Mouse (Mus musculus) kidney, embryonic 15.5 days (tissue): ENCODE measurements at regions not wholly inside any gene's neighbourhood (a gene's known extent, or its start where the extent isn't known, plus 50 kb on each side); places are given as distances from the start of the nearest gene placed in this dataset.
A peak's percentile ranks its signal among the peaks of the same experiment; 100 is the strongest.
"Not testable (repeated sequence)": the region's sequence is repeated elsewhere in the genome, so short reads cannot be mapped to it uniquely, and the experiment has no call there.

Source experiments
- ATAC-seq: fragments of 200-750 bp; cut with Nextera tagmentation; replicated peaks from 2 replicates; pipeline ENCODE4 v1.8.0; 2017; ENCODE audit warnings: moderate TSS enrichment; ENCODE audit not compliant: low FRiP score
- H3K27ac ChIP-seq: fragments of 300-500 bp; sonication (generic); 2 replicates; pipeline ENCODE4 v1.5.1; 2015; ENCODE audit warnings: mild to moderate bottlenecking, inconsistent platforms
- H3K27me3 ChIP-seq: fragments of 300-500 bp; sonication (generic); 2 replicates; pipeline ENCODE4 v1.6.1; 2015; ENCODE audit warnings: inconsistent platforms
- H3K36me3 ChIP-seq: fragments of 300-500 bp; sonication (generic); 2 replicates; pipeline ENCODE4 v1.6.1; 2015; ENCODE audit warnings: inconsistent platforms
- H3K4me1 ChIP-seq: fragments of 300-500 bp; sonication (generic); 2 replicates; pipeline ENCODE4 v1.6.1; 2015; ENCODE audit warnings: inconsistent platforms
- H3K4me2 ChIP-seq: fragments of 300-500 bp; sonication (generic); 2 replicates; pipeline ENCODE4 v1.6.1; 2015; ENCODE audit warnings: moderate library complexity, mild to moderate bottlenecking, inconsistent platforms
- H3K4me3 ChIP-seq: fragments of 300-500 bp; sonication (generic); replicated peaks from 2 replicates; pipeline ENCODE4 v1.5.1; 2015; ENCODE audit warnings: mild to moderate bottlenecking, inconsistent platforms
- H3K9ac ChIP-seq: fragments of 300-500 bp; sonication (generic); 2 replicates; pipeline ENCODE4 v1.6.1; 2015; ENCODE audit warnings: mild to moderate bottlenecking, inconsistent platforms
- H3K9me3 ChIP-seq: fragments of 300-500 bp; sonication (generic); replicated peaks from 2 replicates; pipeline ENCODE4 v1.6.1; 2016; ENCODE audit warnings: inconsistent platforms
- WGBS: fragments of 180-500 bp; shearing (Covaris S2); methylation state at CpG from one replicate; pipeline ENCODE4 v1.1.7; 2015; ENCODE audit warnings: mixed read lengths; 5-methylcytosine and 5-hydroxymethylcytosine counted together

- Histone ChIP-seq H3K27me3 (no peaks in the 10 kb centered on the region), H3K4me3 (no peak overlapping the region), H3K27ac (no peak overlapping the region), H3K36me3 (no peaks in the 10 kb centered on the region), H3K9ac (no peak overlapping the region), H3K9me3 (no peaks in the 10 kb centered on the region), H3K4me1 (peaks cover 2% of the 10 kb centered on the region; the same call in 1 of the 2 replicates), H3K4me2 (no peak overlapping the region)
- ATAC-seq = no peak
- 80% methylated on average over 3 of the region's 3 CpGs for WGBS
Observed at GRCm38 (mm10) chr17:7532618-7533017, 147.4 kb upstream of the Unc93a2 start.

GRCm38 (mm10) chr17:7529304-7529703 lies 144.0 kb upstream of the Unc93a2 start:
- Histone ChIP-seq H3K36me3 (no peaks in the 10 kb centered on the region), H3K9me3 (no peaks in the 10 kb centered on the region), H3K27ac (no peak overlapping the region), H3K4me3 (no peak overlapping the region), H3K4me2 (no peak overlapping the region), H3K9ac (no peak overlapping the region), H3K4me1 (no peaks in the 10 kb centered on the region), H3K27me3 (no peaks in the 10 kb centered on the region)
- 64% methylated on average over 5 of the region's 5 CpGs for WGBS
- ATAC-seq = no peak

GRCm38 (mm10) chr17:7527681-7528080 lies 142.4 kb upstream of the Unc93a2 start:
- H3K4me3 ChIP-seq = no peak overlapping the region
- no peak overlapping the region for H3K4me2 ChIP-seq
- H3K36me3 ChIP-seq = no peaks in the 10 kb centered on the region
- no peak for ATAC-seq
- no peaks in the 10 kb centered on the region for H3K4me1 ChIP-seq
- H3K27ac ChIP-seq = no peak overlapping the region
- no peak overlapping the region for H3K9ac ChIP-seq
- H3K27me3 ChIP-seq = no peaks in the 10 kb centered on the region
- no peaks in the 10 kb centered on the region for H3K9me3 ChIP-seq
- WGBS = 84% methylated on average over 3 of the region's 3 CpGs

GRCm38 (mm10) chr17:7524497-7524896 lies 139.2 kb upstream of the Unc93a2 start:
- not testable (repeated sequence) for H3K4me3 ChIP-seq, H3K9ac ChIP-seq, H3K27me3 ChIP-seq, H3K4me2 ChIP-seq, H3K36me3 ChIP-seq, H3K9me3 ChIP-seq, H3K4me1 ChIP-seq, H3K27ac ChIP-seq, ATAC-seq
- WGBS = 88% methylated on average over 11 of the region's 11 CpGs

GRCm38 (mm10) chr17:7521127-7521526 lies 135.9 kb upstream of the Unc93a2 start:
- Histone ChIP-seq H3K4me3 (no peak overlapping the region), H3K27ac (peak overlapping the region; percentile 70), H3K4me1 (0 out of 2 replicates have a peak, but pooled peaks cover 3% of the 10 kb centered on the region), H3K9me3 (no peaks in the 10 kb centered on the region), H3K36me3 (no peaks in the 10 kb centered on the region), H3K4me2 (no peak overlapping the region), H3K27me3 (no peaks in the 10 kb centered on the region), H3K9ac (no peak overlapping the region)
- no peak for ATAC-seq
- 51% methylated on average over 10 of the region's 10 CpGs for WGBS
